Mouse (Mus musculus): ENCODE results near the gene Zfp444. TPM values are rescaled to one million over a fixed set of nuclear protein-coding genes. Genes with fewer than 3 reads are reported as not detected.
"Not testable (repeated sequence)": the region's sequence is repeated elsewhere in the genome, so short reads cannot be mapped to it uniquely, and the experiment has no call there.

Zfp444 gene
- total and polyA plus RNA-seq, 2 experiments from 2014 or later = 20.7 to 24.2 TPM

DNA sequence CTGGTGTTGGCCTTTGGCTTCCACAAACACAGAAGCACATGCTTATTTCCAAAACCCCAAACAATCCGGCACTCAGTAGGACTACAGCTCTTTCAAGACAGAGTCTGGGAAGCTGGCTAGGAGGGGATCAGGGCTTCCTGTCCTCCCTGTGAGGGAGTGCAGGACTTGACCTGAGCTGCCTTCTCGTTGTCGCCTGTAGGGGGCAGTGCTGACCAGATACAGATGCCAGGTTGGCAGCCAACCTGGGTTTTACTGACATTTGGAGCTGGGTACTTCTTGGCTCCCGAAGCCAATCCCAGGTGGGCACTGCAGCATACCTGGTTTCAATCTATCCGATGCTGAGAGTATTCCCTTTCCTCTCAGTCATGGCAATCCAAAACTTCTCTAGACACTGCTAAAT, 41.1 kb downstream of the Zfp444 start:
- 43% methylated on average over 5 of the region's 5 CpGs for WGBS
- Histone ChIP-seq H3K4me1 (ENCODE audit: control insufficient read depth, insufficient read depth) (no peaks in the 10 kb centered on the region), H3K4me3 (ENCODE audit: low read depth, low read length) (no peak overlapping the region), H3K4me2 (ENCODE audit: low read depth, low read length) (no peak overlapping the region), H3K27me3 (ENCODE audit: control insufficient read depth, insufficient read depth, low read length) (no peaks in the 10 kb centered on the region), H3K36me3 (replicated peaks; ENCODE audit: control insufficient read depth, insufficient read depth, low read length) (no peaks in the 10 kb centered on the region), H3K27ac (ENCODE audit: low read depth) (no peak overlapping the region), H3K9me3 (replicated peaks; ENCODE audit: control insufficient read depth, low read length) (no peaks in the 10 kb centered on the region), H3K9ac (replicated peaks; ENCODE audit: low read depth, low read length) (no peak overlapping the region)
- TF ChIP-seq EP300 (IDR thresholded peaks at IDR 0.05; ENCODE audit: low read depth) (no peak), CTCF (IDR thresholded peaks at IDR 0.05; ENCODE audit: low read depth) (no peak; the same call in 1 of the 2 replicates)
- ATAC-seq (ENCODE audit: insufficient read depth, low read depth) (no peak), DNase-seq (ENCODE audit: low spot score) (no peak)

GRCm38 (mm10) chr7:6214691-6215090, 42.7 kb downstream of the Zfp444 start:
- not testable (repeated sequence) for H3K4me2 ChIP-seq (ENCODE audit: low read depth, low read length); H3K4me1 ChIP-seq (ENCODE audit: control insufficient read depth, insufficient read depth); H3K9me3 ChIP-seq (replicated peaks; ENCODE audit: control insufficient read depth, low read length); H3K4me3 ChIP-seq (ENCODE audit: low read depth, low read length); H3K36me3 ChIP-seq (replicated peaks; ENCODE audit: control insufficient read depth, insufficient read depth, low read length); DNase-seq (ENCODE audit: low spot score); H3K27me3 ChIP-seq (ENCODE audit: control insufficient read depth, insufficient read depth, low read length); H3K9ac ChIP-seq (replicated peaks; ENCODE audit: low read depth, low read length); ATAC-seq (ENCODE audit: insufficient read depth, low read depth); H3K27ac ChIP-seq (ENCODE audit: low read depth)
- 58% methylated on average over 3 of the region's 4 CpGs for WGBS

GRCm38 (mm10) chr7:6220147-6220546, 48.1 kb downstream of the Zfp444 start:
- no peak for TF ChIP-seq EP300 (IDR thresholded peaks at IDR 0.05; ENCODE audit: low read depth)
- no peak for TF ChIP-seq CTCF (IDR thresholded peaks at IDR 0.05; ENCODE audit: low read depth)
- no peaks in the 10 kb centered on the region for H3K4me1 ChIP-seq (ENCODE audit: control insufficient read depth, insufficient read depth)
- no peak overlapping the region for H3K4me2 ChIP-seq (ENCODE audit: low read depth, low read length)

GRCm38 (mm10) chr7:6221978-6222377, 50.0 kb downstream of the Zfp444 start, which contains the start of gene Zscan5b:
Gene Zscan5b (plus strand): TSS chr7:6222278.
- TF ChIP-seq EP300 (IDR thresholded peaks at IDR 0.05; ENCODE audit: low read depth) (no peak), CTCF (IDR thresholded peaks at IDR 0.05; ENCODE audit: low read depth) (no peak)
- Histone ChIP-seq H3K4me2 (ENCODE audit: low read depth, low read length) (no peak within 1 kb of the TSS), H3K9me3 (replicated peaks; ENCODE audit: control insufficient read depth, low read length) (0 out of 2 replicates have a peak, but pooled peaks cover 3% of the 10 kb centered on the region), H3K27me3 (ENCODE audit: control insufficient read depth, insufficient read depth, low read length) (no peaks in the 10 kb centered on the region), H3K9ac (replicated peaks; ENCODE audit: low read depth, low read length) (no peak within 1 kb of the TSS), H3K36me3 (replicated peaks; ENCODE audit: control insufficient read depth, insufficient read depth, low read length) (no peaks in the 10 kb centered on the region), H3K27ac (ENCODE audit: low read depth) (no peak within 1 kb of the TSS), H3K4me1 (ENCODE audit: control insufficient read depth, insufficient read depth) (no peaks in the 10 kb centered on the region), H3K4me3 (ENCODE audit: low read depth, low read length) (no peak within 1 kb of the TSS)
- DNase-seq (ENCODE audit: low spot score) = no peak
- ATAC-seq (ENCODE audit: insufficient read depth, low read depth) = no peak
- 87% methylated on average over 12 of the region's 12 CpGs for WGBS

More at GRCm38 (mm10) chr7:6220147-6220546, 48.1 kb downstream of the Zfp444 start:
- DNase-seq (ENCODE audit: low spot score) = no peak
- Histone ChIP-seq H3K27ac (ENCODE audit: low read depth) (no peak overlapping the region), H3K4me3 (ENCODE audit: low read depth, low read length) (no peak overlapping the region), H3K9ac (replicated peaks; ENCODE audit: low read depth, low read length) (no peak overlapping the region), H3K27me3 (ENCODE audit: control insufficient read depth, insufficient read depth, low read length) (no peaks in the 10 kb centered on the region), H3K9me3 (replicated peaks; ENCODE audit: control insufficient read depth, low read length) (0 out of 2 replicates have a peak, but pooled peaks cover 2% of the 10 kb centered on the region), H3K36me3 (replicated peaks; ENCODE audit: control insufficient read depth, insufficient read depth, low read length) (no peaks in the 10 kb centered on the region)
- WGBS = 57% methylated on average over 3 of the region's 3 CpGs
- no peak for ATAC-seq (ENCODE audit: insufficient read depth, low read depth)

DNA sequence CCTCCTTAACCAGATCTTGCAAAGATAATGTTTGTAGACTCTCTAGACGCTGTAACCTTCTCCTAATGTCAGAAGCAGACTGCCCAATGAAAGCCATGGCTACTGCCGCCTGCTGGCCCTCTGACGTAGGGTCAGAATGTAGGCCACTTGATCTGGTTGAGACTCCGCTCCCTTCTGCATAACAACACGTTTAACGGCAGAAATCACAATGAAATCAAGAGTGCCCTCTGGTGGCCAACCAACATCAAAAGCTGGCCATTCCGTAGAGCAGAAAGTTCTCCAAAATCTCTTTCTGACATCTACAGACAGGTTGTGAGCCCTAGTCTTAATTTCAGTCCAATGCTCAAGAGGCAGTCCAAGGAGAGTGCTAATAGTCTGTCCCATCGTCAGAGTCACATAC, 56.5 kb downstream of the Zfp444 start:
- H3K27ac ChIP-seq (ENCODE audit: low read depth); H3K4me2 ChIP-seq (ENCODE audit: low read depth, low read length); H3K4me3 ChIP-seq (ENCODE audit: low read depth, low read length); ATAC-seq (ENCODE audit: insufficient read depth, low read depth); H3K27me3 ChIP-seq (ENCODE audit: control insufficient read depth, insufficient read depth, low read length); H3K9ac ChIP-seq (replicated peaks; ENCODE audit: low read depth, low read length); H3K9me3 ChIP-seq (replicated peaks; ENCODE audit: control insufficient read depth, low read length); H3K36me3 ChIP-seq (replicated peaks; ENCODE audit: control insufficient read depth, insufficient read depth, low read length); DNase-seq (ENCODE audit: low spot score); H3K4me1 ChIP-seq (ENCODE audit: control insufficient read depth, insufficient read depth): not testable (repeated sequence)
- WGBS = 52% methylated on average over 8 of the region's 8 CpGs

GRCm38 (mm10) chr7:6239787-6240186, 67.8 kb downstream of the Zfp444 start:
- H3K4me3 ChIP-seq (ENCODE audit: low read depth, low read length) = no peak overlapping the region
- WGBS = 44% methylated on average over 11 of the region's 11 CpGs

More at GRCm38 (mm10) chr7:6239787-6240186, 67.8 kb downstream of the Zfp444 start:
- H3K27ac ChIP-seq (ENCODE audit: low read depth) = no peak overlapping the region
- no peak overlapping the region for H3K9ac ChIP-seq (replicated peaks; ENCODE audit: low read depth, low read length)
- H3K4me1 ChIP-seq (ENCODE audit: control insufficient read depth, insufficient read depth) = no peaks in the 10 kb centered on the region
- H3K4me2 ChIP-seq (ENCODE audit: low read depth, low read length) = no peak overlapping the region
- H3K27me3 ChIP-seq (ENCODE audit: control insufficient read depth, insufficient read depth, low read length) = no peaks in the 10 kb centered on the region
- no peaks in the 10 kb centered on the region for H3K36me3 ChIP-seq (replicated peaks; ENCODE audit: control insufficient read depth, insufficient read depth, low read length)
- DNase-seq (ENCODE audit: low spot score) = no peak
- TF ChIP-seq CTCF (IDR thresholded peaks at IDR 0.05; ENCODE audit: low read depth) (no peak), EP300 (IDR thresholded peaks at IDR 0.05; ENCODE audit: low read depth) (no peak)
- no peaks in the 10 kb centered on the region for H3K9me3 ChIP-seq (replicated peaks; ENCODE audit: control insufficient read depth, low read length)
- no peak for ATAC-seq (ENCODE audit: insufficient read depth, low read depth)
